Mouse (Mus musculus) left cerebral cortex, postnatal 10 days (tissue): ENCODE measurements around the gene Nrf1. TPM values are rescaled to one million over a fixed set of nuclear protein-coding genes. Genes with fewer than 3 reads are reported as not detected.
A peak's percentile ranks its signal among the peaks of the same experiment; 100 is the strongest.

Experiments
- DNase-seq, 2 experiments: peaks; one replicate each; pipeline ENCODE4 v3.0.0; 2021 to 2022; ENCODE audit warnings: low spot score in 2 of 2, mixed read lengths in 1 of 2; ENCODE audit errors: extremely low spot score in 1 of 2
- intact Hi-C: fragments of 180-260 bp; cut with DNase I; formaldehyde crosslinking; loops from one replicate; pipeline ENCODE4 v1.15.1; 2025
- total RNA-seq, 2 experiments: library from RNA; stranded (reverse); gene quantifications; 2 replicates each; pipeline ENCODE4 v1.2.3; 2021

The Nrf1 gene
- 10 to 100 TPM; 19.5 to 21.4 TPM for total RNA-seq

- intact Hi-C loops = loop anchor here (5.0 kb wide), 1 partner anchor 130 kb away; the partner anchor contains the start of gene Strip2
Measured at GRCm38 (mm10) chr6:30047271-30048162, at the start of gene Nrf1. Nrf1 (plus strand) TSS chr6:30047988.

GRCm38 (mm10) chr6:29998140-29998539 lies 49.6 kb upstream of the Nrf1 start:
- DNase-seq = peak in 1 of 2 experiments; percentile 32
- intact Hi-C loops = no loop called here

More at GRCm38 (mm10) chr6:30047271-30048162, at the start of gene Nrf1:
- peak; percentile 87 to 97 for DNase-seq

GRCm38 (mm10) chr6:29998771-29999170 lies 49.0 kb upstream of the Nrf1 start:
- intact Hi-C loops = no loop called here
- no peak for DNase-seq

GRCm38 (mm10) chr6:30002628-30003027 lies 45.2 kb upstream of the Nrf1 start:
- DNase-seq = peak in 1 of 2 experiments; percentile 27
- intact Hi-C loops = no loop called here

GRCm38 (mm10) chr6:30005851-30006250 lies 41.9 kb upstream of the Nrf1 start:
- intact Hi-C loops = no loop called here
- no peak for DNase-seq

- DNase-seq = no peak
- intact Hi-C loops = no loop called here
Measured at GRCm38 (mm10) chr6:30009204-30009603, 38.6 kb upstream of the Nrf1 start.

GRCm38 (mm10) chr6:30013520-30013919 lies 34.3 kb upstream of the Nrf1 start:
- no peak for DNase-seq
- intact Hi-C loops = no loop called here

GRCm38 (mm10) chr6:30014187-30014864 lies 33.5 kb upstream of the Nrf1 start:
- intact Hi-C loops = no loop called here
- DNase-seq = no peak

- no peak for DNase-seq
- intact Hi-C loops = no loop called here
Measured at GRCm38 (mm10) chr6:30021241-30021640, 26.5 kb upstream of the Nrf1 start.

- no peak for DNase-seq
- intact Hi-C loops = no loop called here
Measured at GRCm38 (mm10) chr6:30021656-30022055, 26.1 kb upstream of the Nrf1 start.

- DNase-seq = peak in 1 of 2 experiments; percentile 62
- intact Hi-C loops = no loop called here
Measured at GRCm38 (mm10) chr6:30026799-30027198, 21.0 kb upstream of the Nrf1 start.

GRCm38 (mm10) chr6:30028358-30028757 lies 19.4 kb upstream of the Nrf1 start:
- no peak for DNase-seq
- intact Hi-C loops = no loop called here

- DNase-seq = no peak
- intact Hi-C loops = no loop called here
Measured at GRCm38 (mm10) chr6:30035112-30035511, 12.7 kb upstream of the Nrf1 start.

GRCm38 (mm10) chr6:30041498-30041897 lies 6.3 kb upstream of the Nrf1 start:
- intact Hi-C loops = no loop called here
- DNase-seq = no peak

- intact Hi-C loops = no loop called here
- DNase-seq = peak in 1 of 2 experiments; percentile 45
Measured at GRCm38 (mm10) chr6:30042483-30042882, 5.3 kb upstream of the Nrf1 start.

- intact Hi-C loops = loop anchor here (5.0 kb wide), 1 partner anchor 131 kb away; the partner anchor contains the start of gene Strip2
- DNase-seq = no peak
Measured at GRCm38 (mm10) chr6:30048163-30048500, 344 bp downstream of the Nrf1 start.

- intact Hi-C loops = loop anchor here (5.0 kb wide), 1 partner anchor 131 kb away; the partner anchor contains the start of gene Strip2
- DNase-seq = peak in 1 of 2 experiments; percentile 88
Measured at GRCm38 (mm10) chr6:30048501-30049353, 939 bp downstream of the Nrf1 start.

- intact Hi-C loops = no loop called here
- DNase-seq = no peak
Measured at GRCm38 (mm10) chr6:30053116-30053515, 5.3 kb downstream of the Nrf1 start.

- intact Hi-C loops = no loop called here
- no peak for DNase-seq
Measured at GRCm38 (mm10) chr6:30062544-30062943, 14.8 kb downstream of the Nrf1 start.
